Mouse (Mus musculus) right cerebral cortex, postnatal 36 days (tissue): ENCODE measurements at regions not wholly inside any gene's neighbourhood (a gene's known extent, or its start where the extent isn't known, plus 50 kb on each side); places are given as distances from the start of the nearest gene placed in this dataset.

Experiments used
- DNase-seq, 2 experiments: peaks; one replicate each; pipeline ENCODE4 v3.0.0; 2022; ENCODE audit warnings: low spot score in 2 of 2, mixed read lengths in 1 of 2

- DNase-seq = no peak
Observed at GRCm38 (mm10) chr16:65250426-65250825, 144.8 kb upstream of the Htr1f start.

- no peak for DNase-seq
Observed at GRCm38 (mm10) chr16:65247475-65247874, 141.8 kb upstream of the Htr1f start.

- no peak for DNase-seq
Observed at GRCm38 (mm10) chr16:65234404-65234803, 128.8 kb upstream of the Htr1f start.

- no peak for DNase-seq
Observed at GRCm38 (mm10) chr16:65233964-65234363, 128.3 kb upstream of the Htr1f start.

- DNase-seq = no peak
Observed at GRCm38 (mm10) chr16:65219434-65219833, 113.8 kb upstream of the Htr1f start.

GRCm38 (mm10) chr16:65212367-65212766, 106.7 kb upstream of the Htr1f start:
- DNase-seq = peak in 1 of 2 experiments; percentile 3

- no peak for DNase-seq
Observed at GRCm38 (mm10) chr16:65201329-65201728, 95.7 kb upstream of the Htr1f start.

- DNase-seq = no peak
Observed at GRCm38 (mm10) chr16:65197203-65197844, 91.7 kb upstream of the Htr1f start.

GRCm38 (mm10) chr16:65195761-65196160, 90.1 kb upstream of the Htr1f start:
- no peak for DNase-seq

GRCm38 (mm10) chr16:65191574-65192149, 86.0 kb upstream of the Htr1f start:
- no peak for DNase-seq

- no peak for DNase-seq
Observed at GRCm38 (mm10) chr16:65174561-65174960, 68.9 kb upstream of the Htr1f start.

GRCm38 (mm10) chr16:65167151-65167550, 61.5 kb upstream of the Htr1f start:
- DNase-seq = no peak

GRCm38 (mm10) chr16:65162766-65163165, 57.1 kb upstream of the Htr1f start:
- DNase-seq = no peak

- DNase-seq = no peak
Observed at GRCm38 (mm10) chr16:65160286-65160685, 54.6 kb upstream of the Htr1f start.

- DNase-seq = no peak
Observed at GRCm38 (mm10) chr16:65155536-65155935, 49.9 kb upstream of the Htr1f start.
